Mouse (Mus musculus): ENCODE results near the gene Gm45140. TPM values are rescaled to one million over a fixed set of nuclear protein-coding genes. Genes with fewer than 3 reads are reported as not detected.

Gm45140 gene
- total RNA-seq, 2 experiments from 2014 or later, result 1.8 to 3.4 TPM

DNA sequence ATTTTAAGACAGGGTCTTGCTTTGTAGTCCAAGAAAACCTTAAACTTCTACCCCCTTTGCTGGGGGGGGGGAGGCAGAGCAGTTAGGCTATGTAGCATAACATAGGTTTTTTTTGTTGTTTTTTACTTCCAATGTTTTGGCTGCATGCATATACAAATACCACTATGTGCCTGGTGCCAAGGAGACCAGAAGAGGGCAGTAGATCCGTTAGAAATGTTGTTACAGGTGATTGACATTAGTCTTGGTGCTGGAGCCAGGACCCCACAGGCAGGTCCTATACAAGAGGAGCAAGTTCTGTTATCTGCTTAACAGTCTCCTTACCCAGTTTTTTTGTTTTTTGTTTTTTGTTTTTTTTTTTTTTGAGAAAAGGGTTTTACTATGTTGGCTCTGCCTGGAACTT, 6.7 kb upstream of the Gm45140 start:
- DNase-seq, result no peak

DNA sequence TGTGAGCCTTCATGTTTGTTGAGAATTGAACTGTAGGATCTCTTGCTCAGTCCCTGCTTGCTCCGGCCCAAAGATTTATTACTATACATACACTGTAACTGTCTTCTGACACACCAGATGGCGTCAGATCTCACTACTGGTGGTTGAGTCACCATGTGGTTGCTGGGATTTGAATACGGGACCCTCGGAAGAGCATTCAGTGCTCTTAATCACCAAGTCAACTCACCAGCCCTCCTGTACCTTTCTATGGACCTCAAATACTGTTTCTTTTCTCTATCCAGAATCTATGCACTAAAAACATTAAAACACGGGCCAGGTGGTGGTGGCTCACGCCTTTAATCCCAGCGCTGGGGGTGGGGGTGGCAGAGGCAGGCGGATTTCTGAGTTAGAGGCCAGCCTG, 6.0 kb upstream of the Gm45140 start:
- DNase-seq, result no peak

DNA sequence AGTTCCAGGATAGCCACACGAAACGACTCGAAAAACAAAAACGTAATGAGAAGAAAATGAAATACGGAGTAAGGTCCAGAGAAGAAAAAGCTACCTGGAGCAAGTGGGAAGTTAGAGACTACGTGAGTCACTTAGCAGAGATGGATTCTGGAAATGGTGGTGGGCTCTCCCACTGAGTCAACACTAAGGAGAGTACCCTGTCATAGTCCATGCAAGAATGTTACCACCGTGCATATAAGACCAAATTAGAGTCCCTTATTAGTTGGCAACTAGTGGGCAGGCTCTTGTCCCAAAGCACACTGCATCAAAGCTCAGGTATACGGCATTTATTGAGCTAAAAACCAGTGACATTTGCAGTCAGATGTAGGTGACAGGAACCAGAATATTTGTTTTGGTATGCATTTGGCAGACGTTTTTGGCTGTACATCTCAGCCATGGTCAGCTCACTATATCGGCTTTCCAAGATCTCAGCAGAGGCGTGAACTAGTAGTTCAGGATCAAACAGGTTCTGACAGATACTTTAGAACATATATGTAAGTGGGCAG, 4.3 kb upstream of the Gm45140 start:
- no peak for DNase-seq

DNA sequence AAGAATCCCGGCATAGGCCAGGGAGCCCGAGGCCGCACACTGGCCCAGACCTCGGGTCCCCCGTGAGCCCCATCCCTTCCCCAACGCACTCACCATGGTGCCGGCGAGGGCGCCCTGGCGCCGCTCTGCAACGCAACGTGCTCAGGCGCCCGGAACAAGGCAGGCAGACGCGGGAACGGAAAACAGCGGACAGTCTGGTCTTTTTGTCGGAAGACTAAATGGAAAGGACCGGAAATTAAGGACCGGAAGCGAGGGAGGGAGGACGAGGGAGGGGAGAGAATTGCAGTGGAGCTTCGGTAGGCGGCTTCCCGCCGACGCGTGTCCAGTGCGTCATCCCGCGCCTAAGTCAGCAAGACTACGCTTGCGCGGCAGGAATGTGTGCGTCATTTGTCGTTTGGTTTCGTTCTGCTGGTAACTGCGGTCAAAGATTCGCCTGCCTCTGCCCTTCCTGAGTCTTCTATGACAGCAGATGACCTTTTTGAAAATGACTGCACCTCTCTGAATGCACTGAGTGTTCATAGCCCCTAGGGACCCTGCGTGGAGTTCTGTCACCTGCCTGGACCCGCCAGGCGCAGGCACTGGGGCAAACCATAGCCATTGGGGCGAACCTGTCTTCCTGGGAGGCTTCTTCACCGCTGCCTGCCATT, 3.1 kb upstream of the Gm45140 start, which contains the start of gene Isy1:
TSS of gene Isy1 (minus strand) at position 248 of the 647 bp plus-strand sequence.
- DNase-seq, result peak; percentile 96 to 97

DNA sequence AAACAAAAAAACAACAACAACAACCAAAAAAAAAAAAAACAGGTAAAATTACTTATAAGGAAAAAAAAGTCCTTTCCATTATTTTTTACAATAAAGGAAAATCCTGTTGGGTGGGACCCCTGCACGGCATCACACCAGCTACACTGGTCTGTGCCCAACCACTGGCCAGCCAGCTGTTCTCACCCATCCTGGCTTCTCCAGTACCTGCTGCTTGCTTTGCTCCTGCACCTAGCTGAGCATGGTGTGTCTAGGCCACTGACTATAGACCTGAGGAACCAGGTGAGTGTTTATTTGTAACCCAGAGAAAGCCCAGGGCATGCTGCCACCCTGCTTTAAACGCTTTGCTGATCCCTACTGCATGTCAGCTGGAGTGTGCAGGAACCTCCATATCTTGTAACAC, 15.2 kb downstream of the Gm45140 start:
- no peak for DNase-seq

DNA sequence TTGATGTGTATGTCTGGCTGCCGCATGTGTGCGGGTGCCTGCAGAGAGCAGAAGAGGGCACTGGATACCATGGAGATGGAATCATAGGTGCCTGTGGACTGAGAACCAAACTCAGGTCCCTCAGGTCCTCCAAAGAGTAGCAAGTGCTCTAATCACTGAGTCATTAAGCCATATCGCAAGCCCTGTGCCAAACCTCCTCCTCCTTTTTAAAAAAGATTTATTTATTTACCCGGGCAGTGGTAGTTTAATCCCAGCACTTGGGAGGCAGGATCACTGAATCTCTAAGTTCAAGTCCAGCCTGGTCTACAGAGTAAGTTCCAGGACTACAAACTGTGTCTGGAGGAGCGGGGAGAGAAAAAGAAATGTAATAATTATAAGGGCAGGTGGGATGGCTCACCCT, 21.1 kb downstream of the Gm45140 start:
- no peak for DNase-seq

DNA sequence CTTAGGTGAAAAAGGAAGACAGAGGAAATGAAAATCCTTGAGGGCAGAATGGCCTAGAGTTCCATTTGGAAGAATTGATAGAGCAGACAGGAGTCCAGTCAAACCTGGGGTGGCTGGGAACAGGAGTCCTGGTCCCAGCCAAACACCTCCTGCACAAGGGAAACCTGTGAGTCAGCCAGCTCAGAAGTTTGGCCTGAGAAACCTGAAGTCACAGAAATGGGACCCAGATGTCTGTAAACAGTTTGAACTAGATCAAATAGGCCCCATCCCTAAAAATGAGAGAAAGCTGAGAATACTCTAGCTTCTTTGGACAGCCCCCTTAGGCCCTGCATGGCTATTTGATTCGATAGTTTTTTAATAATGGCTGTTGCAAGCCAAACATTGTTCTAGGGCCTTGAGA, 22.9 kb downstream of the Gm45140 start:
- DNase-seq, result no peak

DNA sequence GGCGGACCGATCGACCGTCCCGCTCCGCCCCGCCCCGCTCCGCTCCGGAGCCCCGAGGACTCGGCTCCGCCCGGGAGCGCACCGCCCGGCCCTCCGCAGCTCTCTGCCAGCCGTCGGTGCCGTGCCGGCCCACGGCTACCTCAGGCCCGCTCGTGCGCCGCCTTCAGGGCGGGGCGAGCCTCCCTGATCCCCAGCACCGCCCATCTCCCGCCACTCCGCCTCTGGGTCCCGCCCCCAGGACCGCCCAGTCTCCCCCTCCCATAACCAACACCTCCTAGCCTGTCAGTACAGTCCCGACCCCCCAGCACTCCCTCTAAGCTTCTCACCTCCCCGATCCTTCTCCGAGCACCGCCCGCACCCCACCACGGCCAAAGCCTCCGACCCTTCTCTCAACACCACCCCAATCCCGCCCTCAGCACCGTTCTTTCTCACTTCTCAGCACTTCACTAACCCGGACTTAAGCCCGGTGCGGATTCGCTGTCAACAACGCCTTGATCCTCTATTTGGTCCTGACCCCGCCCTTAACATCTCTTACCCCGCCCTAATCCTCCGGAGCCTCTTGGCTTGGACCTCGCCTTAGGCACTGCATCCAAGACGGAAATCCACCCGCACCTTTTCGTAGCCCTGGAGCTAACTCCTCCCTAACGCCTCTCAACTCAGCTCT, 23.8 kb downstream of the Gm45140 start, which contains the start of gene Rab43:
TSS of gene Rab43 (minus strand) at position 490 of the 664 bp plus-strand sequence.
- peak; percentile 90 to 91 for DNase-seq

DNA sequence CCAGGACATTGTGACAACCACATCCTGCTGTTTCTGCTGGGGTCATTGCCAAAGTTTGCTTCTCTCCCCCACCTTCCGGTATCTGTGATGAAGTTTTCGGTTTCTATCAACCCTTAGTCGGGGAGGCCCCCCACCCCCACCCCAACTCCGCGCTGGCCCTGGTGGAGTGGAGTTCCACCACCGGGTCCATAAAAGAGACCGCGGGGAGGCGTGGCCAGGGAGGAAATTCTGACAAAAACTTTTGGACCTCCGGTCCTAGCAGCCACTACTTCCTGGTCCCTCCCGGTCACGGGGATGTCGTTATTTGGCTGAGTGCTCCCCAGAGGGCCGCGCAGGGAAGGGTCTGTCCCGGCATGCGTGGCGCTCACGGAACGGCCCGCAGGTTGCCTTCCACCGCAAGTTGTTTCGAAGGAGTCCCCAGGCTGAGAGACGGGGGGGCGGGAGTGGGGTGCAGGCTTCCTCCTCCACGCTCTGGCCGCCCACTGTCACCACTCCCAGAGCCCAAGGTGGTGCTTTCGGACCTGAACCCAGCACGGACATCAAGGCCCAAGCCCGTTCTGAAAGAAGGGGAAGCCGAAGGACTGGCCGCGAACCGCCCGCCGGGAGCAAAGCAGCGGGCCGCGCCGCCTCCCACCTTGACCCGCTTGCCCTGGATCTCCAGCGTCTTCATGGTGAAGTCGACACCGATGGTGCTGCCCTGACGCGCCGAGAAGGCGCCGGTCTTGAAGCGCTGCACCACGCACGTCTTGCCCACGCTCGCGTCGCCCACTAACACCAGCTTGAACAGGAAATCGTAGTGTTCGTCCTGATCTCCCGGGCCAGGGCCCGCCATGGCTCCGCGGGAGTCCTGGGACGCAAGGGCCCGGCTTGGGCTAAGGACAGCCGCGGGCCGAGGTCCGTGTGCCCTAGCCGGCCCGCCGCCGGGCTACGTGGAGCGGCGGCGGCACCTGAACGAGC, 24.6 kb downstream of the Gm45140 start:
- DNase-seq, result no peak

DNA sequence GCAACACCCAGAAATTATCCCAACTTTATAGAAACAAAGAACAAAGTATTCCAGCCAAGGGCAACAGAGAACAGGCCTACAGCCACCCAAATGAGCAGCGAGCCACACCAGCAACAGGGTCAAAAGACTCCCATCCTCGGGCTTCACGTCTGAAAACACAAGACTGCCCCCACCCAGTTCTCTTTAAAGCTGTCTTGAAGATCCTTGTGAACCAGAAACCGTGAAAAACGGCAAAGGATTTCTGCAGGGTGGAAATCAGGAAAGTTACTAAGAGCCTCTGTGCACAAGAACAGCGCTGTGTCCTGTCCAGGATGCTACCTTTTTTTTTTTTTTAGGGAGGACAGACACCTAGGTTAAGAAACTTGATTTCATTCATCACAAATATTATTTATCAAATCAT, 25.3 kb downstream of the Gm45140 start:
- DNase-seq, result no peak

DNA sequence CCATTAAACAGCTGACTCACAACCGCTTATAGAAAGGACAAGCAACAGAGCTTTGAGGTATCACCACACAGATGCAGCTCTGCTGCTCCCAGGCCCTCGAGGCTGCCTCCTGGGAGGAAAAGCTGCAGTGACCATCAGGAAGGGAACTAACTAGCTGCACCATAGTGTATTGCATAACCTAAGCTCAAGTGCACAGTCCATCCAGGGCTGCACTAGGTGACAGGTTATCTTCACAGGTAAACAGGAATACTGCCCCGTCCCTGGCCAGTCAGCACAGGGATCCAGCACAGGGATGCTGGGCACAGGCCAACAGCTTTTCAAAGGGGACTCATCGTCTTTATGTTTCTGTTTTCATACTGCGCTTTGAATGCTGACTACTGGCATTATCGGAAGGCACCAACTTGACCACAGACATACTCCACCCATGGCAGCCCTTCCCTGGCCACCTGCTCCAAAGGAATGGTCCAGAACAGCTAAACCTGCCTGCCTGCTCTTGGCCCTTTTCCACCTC, 25.9 kb downstream of the Gm45140 start:
- no peak for DNase-seq

DNA sequence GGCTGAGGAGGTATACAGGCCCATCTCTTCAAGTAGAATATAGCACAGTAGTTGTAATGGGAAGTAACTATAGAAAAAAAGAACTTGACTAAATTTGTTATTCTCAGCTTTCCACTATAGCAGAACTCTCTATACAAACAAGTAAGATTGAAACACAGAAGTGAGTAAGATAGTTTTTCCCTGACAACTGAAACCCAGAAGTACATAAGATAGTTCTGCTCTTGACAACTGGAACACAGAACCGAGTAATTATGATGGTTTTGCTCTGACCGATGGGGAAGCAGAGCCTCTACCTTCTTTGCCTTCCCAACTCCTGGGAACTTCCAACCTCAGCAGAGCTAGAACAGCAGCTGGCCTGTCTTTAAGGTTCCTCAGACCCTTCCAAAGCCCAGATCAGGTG, 26.5 kb downstream of the Gm45140 start:
- DNase-seq, result no peak

DNA sequence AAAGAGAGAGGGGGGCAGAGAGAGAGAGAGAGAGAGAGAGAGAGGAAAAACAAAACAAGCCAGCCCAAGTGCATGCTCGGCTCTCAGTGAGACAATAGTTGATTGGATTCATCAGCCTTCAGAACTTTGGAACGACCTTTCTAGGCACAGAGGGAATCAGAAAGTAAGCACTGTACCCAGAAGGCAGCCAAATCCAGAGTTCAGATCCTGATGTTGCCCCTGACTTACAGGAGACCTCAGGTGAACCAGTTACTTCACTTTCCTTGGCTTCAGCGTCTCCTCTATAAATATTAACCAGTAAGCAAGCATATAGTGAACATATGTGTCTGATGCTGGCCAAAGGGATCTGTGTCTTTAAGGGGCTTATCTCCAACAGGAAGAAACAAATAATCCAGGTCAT, 27.1 kb downstream of the Gm45140 start:
- no peak for DNase-seq

DNA sequence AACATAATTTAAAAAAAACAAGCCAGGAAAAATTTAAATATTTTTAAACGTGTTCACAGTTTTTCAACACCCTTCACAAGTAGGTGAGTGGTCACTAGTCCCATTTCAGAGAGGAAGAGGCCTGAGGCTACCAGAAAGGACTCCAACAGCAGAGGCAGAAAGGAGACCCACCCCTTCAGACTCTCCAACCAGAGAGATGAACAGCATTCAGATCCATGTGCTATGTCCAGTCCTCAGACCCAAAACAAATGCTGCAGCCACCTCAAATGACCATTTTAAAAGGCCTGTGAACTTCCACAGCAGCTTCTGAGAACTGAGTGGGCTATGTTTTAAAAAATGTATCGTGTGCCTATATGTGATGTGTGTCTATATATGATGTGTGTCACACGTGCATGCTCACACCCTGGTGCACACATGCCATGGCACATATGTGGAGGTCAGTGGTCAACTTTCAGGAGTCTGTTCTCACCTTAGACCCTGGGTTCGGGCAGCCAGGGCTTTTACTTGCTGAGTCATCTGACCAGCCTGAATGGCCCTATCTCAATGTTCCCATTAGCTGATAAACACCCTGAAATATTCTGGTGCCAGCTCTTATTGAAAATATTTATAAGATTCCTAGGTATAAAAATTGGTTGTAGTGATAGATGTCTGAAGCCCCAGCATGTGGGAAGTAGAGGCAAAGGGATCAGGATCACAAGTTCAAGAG, 27.7 kb downstream of the Gm45140 start:
- no peak for DNase-seq

DNA sequence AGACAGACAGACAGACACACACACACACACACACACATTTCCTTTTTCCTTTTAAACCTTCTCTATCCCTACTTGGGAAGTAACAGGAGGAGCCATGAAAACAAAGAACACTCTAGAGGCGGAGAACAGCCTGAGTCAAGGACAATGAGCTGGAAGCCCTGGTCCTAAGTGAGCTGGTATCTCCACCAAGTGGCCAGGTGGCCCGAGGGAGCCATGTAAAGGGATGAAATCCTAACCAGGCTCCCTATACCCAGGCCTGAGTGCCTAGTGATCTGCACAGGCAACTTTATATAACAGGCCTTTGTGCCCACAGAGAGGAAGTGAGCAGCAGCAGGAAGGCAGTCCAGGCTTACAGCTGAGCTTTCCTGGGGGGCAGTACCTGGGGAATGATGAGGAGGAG, 28.7 kb downstream of the Gm45140 start:
- no peak for DNase-seq

DNA sequence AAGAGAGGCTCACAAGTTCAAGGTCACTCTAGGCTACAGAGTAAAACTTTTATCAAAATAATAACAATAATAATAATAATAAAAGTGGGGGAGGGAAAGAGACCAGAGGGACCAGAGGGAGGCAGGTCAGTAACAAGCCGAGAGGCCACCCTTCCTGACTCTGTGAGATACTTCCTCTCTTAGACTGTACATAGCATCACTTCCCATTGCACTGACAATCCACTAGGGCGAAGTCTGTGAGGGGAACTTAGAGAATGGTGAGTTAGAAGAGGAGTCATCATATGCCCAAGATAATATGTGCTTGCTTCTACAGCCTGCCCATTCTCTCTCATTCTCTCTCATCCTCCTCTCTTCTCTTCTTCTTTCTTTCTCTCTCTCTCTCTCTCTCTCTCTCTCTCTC, 29.6 kb downstream of the Gm45140 start:
- DNase-seq, result no peak

DNA sequence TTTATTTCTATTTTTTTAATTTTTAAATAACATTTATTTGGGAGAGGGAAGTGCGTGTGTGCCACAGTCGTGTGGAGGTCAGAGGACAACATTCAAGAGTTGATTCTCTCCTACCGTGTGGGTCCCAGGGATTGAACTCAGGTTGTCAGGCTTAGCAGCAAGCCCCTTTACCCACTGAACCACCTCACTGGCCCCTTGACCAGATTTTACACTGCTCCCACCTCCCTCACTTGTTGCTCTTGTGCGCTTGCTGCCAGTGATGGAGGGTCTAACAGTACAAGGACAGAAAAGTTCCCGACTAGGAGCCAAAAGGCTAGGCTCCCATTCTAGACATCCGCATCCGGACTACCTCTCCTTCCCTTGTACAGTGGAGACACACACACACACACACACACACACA, 30.1 kb downstream of the Gm45140 start:
- DNase-seq, result no peak

DNA sequence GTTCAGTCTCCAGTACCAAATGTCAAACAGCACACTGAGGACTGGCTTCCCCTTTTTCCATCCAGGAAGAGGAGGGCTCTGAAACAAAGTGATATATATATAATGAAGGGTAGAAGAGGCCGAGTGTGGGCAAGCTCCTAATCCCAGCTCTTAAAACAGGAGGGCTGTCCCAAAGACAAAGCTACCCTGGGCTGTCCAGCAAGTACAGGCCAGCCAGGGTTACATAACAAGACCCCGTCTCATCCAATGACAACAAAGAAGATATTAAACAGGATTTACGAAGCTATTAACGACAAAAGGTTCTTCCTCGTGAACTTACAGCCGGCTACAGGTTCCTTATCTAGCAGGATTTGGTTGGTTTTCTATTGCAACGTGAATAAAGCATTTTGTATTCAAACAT, 30.7 kb downstream of the Gm45140 start:
- no peak for DNase-seq

DNA sequence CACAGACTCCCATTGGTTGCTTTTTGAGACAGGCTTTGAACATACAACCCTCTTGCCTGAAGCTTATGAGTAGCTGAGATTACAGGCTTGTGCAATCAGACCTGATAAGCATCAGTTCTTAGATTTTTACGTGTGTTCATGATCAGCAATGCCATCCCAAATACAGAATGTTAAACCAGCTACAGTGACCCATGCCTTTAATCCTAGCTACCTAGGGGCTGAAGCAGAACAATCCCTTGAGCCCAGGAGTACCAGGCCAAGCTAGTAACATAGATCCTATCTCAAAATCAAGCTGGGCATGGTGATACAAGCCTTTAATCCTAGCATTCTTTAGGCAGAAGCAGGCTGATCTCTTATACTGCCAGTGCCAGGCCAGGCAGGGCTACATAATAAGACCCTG, 31.6 kb downstream of the Gm45140 start:
- no peak for DNase-seq

DNA sequence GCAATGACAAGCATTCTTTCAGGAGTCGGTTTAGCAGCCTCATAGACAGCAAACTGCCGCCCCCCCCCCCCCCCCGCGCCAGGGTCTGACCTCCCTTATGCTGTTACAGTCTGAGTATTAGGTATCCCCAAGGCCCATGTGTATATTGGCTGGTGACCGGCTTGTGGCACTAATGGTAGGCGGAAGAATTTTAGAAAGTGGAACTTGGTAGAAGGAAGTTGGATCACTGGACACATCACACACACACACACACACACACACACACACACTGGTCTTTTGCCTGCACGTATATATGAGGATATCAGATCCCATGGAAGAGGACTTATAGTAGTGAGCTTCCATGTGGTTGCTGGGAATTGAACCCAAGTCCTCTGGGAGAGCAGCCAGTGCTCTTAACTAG, 33.1 kb downstream of the Gm45140 start:
- no peak for DNase-seq

DNA sequence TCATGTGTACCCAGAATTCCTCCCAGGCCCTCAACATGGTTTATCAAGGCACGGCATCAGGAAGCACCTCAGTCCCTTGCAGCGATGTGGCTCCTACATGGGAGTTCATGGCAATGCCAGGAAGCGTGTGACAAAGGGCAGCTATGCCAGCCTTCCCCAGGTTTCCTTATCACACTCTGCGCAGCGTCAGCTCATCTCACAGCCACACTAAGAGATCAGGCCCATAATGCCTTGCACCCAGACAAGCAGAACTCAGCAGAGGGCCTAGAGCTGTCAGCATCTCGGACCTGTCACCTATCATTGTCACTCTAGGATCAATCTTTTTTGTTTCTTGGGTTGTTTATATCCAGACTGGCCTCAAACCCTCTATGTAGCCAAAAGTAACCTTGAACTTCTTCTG, 36.0 kb downstream of the Gm45140 start:
- no peak for DNase-seq

DNA sequence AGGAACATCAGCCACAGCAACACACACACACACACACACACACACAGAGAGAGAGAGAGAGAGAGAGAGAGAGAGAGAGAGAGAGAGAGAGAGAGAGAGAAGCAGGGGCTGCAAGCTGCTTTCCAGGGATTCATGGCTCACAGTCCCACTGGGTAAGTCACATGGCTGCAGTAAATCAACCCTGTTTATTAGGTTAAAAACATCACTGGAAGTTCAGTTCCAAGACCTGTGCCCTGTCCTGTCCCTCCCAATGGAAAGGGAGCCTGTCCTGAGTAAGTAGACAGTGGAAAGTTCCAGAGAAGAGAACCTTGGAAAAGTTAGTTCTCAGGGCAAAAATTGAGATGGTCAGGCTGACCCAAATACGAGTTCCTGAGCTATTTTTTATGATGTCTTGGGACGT, 38.3 kb downstream of the Gm45140 start:
- no peak for DNase-seq
